Mouse (Mus musculus) intestine, postnatal 0 days (tissue): ENCODE data around the gene Ccdc102a. TPM values are rescaled to one million over a fixed set of nuclear protein-coding genes. Genes with fewer than 3 reads are reported as not detected.

Experiments
- ATAC-seq: fragments of 200-750 bp; cut with Nextera tagmentation; 2 replicates; pipeline ENCODE4 v1.8.0; 2017; ENCODE audit warnings: mild to moderate bottlenecking, moderate TSS enrichment, moderate library complexity
- H3K27ac ChIP-seq: fragments of 300-500 bp; sonication (generic); 2 replicates; pipeline ENCODE4 v1.5.1; 2014; ENCODE audit warnings: mild to moderate bottlenecking, low read depth, low read length, moderate library complexity
- H3K27me3 ChIP-seq: fragments of 300-500 bp; sonication (generic); replicated peaks from 2 replicates; pipeline ENCODE4 v1.6.1; 2014; ENCODE audit warnings: low read length, mixed read lengths; ENCODE audit not compliant: control insufficient read depth, insufficient read depth
- H3K36me3 ChIP-seq: fragments of 300-500 bp; sonication (generic); 2 replicates; pipeline ENCODE4 v1.6.1; 2014; ENCODE audit warnings: mild to moderate bottlenecking, moderate library complexity; ENCODE audit not compliant: control insufficient read depth, insufficient read depth
- H3K4me1 ChIP-seq: fragments of 300-500 bp; sonication (generic); replicated peaks from 2 replicates; pipeline ENCODE4 v1.6.1; 2014; ENCODE audit warnings: antibody characterized with exemption, low read length, mixed read lengths; ENCODE audit not compliant: control insufficient read depth, insufficient read depth
- H3K4me2 ChIP-seq: fragments of 300-500 bp; sonication (generic); replicated peaks from 2 replicates; pipeline ENCODE4 v1.6.1; 2014; ENCODE audit warnings: low read depth, mild to moderate bottlenecking, moderate library complexity
- H3K4me3 ChIP-seq: fragments of 300-500 bp; sonication (generic); 2 replicates; pipeline ENCODE4 v1.5.1; 2014; ENCODE audit warnings: low read depth, low read length
- H3K9ac ChIP-seq: fragments of 300-500 bp; sonication (generic); 2 replicates; pipeline ENCODE4 v1.6.1; 2014; ENCODE audit warnings: mild to moderate bottlenecking, low read depth, low read length
- H3K9me3 ChIP-seq: fragments of 300-500 bp; sonication (generic); 2 replicates; pipeline ENCODE4 v1.6.1; 2016; ENCODE audit warnings: mixed run types; ENCODE audit not compliant: control insufficient read depth
- CTCF ChIP-seq: sonication (generic); IDR thresholded peaks from 2 replicates; pipeline ENCODE4 v1.5.1; 2016; ENCODE audit warnings: low read depth, mild to moderate bottlenecking, control low read depth, antibody characterized with exemption, moderate library complexity
- WGBS: fragments of 180-500 bp; shearing (Covaris S2); extraction: QIAGEN DNeasy Blood & Tissue Kit; methylation state at CpG from one replicate; pipeline ENCODE4 v1.1.7; 2014; 5-methylcytosine and 5-hydroxymethylcytosine counted together
- polyA plus RNA-seq: library from polyadenylated mRNA; unstranded; fragments of >200 nt; fragmentation: Nextera tagmentation; extraction: Ambion mirVana; gene quantifications from 2 replicates; pipeline ENCODE4 v1.2.1, GENCODE M21; 2015

The Ccdc102a gene
- polyA plus RNA-seq, 1 experiment from 2014 or later = 7.7 TPM

DNA sequence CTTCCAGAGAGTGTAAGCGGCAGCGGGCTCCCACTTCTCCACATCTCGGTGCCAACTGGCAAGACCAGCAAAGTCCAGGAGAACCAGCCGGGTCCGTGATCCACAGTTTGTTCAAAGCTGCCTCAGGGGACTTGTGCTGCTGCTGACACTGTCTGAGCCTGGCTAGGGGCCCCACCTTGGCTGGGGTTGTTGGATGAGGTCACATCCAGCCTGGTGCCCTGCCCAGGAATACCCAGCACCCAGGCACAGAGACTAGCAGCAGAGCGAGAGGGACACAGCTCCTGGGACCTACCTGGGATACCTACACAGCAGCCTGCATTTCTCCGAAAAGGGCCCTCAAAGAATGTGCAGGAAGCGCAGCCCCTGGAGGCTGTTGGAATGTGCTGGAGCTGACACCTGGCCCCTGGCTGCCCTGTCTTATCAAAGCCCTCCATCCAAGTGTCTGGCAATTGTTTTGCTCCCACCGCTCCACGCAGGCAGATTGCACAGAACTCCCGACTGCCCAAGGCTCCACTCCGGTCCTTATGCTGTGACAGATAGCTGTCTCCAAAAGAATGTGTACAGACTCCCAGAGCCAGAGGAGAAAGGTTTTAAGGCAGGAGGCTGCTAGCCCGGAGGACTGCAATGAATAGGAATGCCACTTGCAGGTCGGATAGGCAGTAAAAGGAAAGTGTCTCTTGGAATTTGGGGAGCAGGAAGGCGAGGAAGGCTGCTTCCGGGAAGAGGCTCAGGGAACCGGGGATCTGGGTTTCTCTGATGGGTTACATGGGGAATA, 42.6 kb downstream of the Ccdc102a start:
- peak overlapping the region; percentile 78 for H3K4me3 ChIP-seq
- no peaks in the 10 kb centered on the region for H3K9me3 ChIP-seq
- peaks cover 6% of the 10 kb centered on the region; the same call in 1 of the 2 replicates for H3K4me1 ChIP-seq
- ATAC-seq = no peak
- TF ChIP-seq CTCF = no peak; the same call in 1 of the 2 replicates
- peak overlapping the region; percentile 95 for H3K27ac ChIP-seq
- no peaks in the 10 kb centered on the region for H3K36me3 ChIP-seq
- WGBS = 12% methylated on average over 17 of the region's 17 CpGs
- peak overlapping the region; percentile 91 for H3K4me2 ChIP-seq
- H3K27me3 ChIP-seq = no peaks in the 10 kb centered on the region
- H3K9ac ChIP-seq = peak overlapping the region; percentile 76

DNA sequence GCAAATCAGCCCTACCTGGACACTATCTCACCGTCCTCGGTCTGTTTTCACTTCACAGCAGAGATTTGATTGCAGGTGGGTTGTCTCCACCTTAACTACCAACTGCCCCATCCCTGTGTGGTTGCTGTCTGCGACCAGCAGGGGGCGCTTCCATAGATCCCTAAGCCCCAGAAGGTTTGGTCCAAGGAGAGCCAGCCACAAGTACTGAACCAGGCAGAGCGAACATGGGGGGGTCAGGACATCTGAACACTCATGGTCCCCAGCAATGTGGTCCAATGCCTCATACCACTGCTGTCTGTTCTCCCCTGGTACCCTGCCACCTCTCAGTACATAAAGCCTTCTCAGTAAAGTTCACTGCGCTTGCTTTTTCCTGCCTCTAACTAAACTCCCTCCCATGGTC, 43.5 kb downstream of the Ccdc102a start:
- Histone ChIP-seq H3K9me3 (no peaks in the 10 kb centered on the region), H3K9ac (peak overlapping the region; percentile 76; the same call in 1 of the 2 replicates), H3K27me3 (no peaks in the 10 kb centered on the region), H3K4me2 (peak overlapping the region; percentile 91), H3K27ac (peak overlapping the region; percentile 95), H3K36me3 (no peaks in the 10 kb centered on the region), H3K4me1 (peaks cover 10% of the 10 kb centered on the region), H3K4me3 (peak overlapping the region; percentile 78)
- TF ChIP-seq CTCF = peak; percentile 96
- WGBS = 9% methylated on average over 6 of the region's 6 CpGs
- no peak for ATAC-seq

DNA sequence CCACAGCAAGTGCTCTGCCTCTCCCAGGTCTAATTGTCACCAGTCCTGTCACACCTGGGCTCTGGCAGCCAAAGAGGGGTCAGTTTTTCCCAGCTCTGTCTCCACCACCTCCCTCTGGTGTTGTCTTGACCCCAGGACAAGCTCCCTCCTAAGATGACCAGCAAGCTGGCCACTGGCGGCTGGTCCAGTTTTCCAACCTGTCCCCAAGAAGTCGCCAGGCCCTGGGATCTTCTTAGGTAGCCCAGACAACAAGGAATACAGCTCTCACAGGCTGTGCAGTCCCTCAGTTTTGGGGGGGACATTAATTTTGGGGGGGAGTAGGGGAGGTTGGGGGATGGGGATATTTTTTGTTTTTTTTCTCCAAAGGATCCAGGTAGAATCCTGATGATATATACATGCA, 45.3 kb downstream of the Ccdc102a start:
- Histone ChIP-seq H3K9me3 (no peaks in the 10 kb centered on the region), H3K9ac (peak overlapping the region; percentile 43), H3K4me1 (peaks cover 16% of the 10 kb centered on the region), H3K4me2 (peak overlapping the region; percentile 91), H3K4me3 (peak overlapping the region; percentile 17), H3K27ac (peak overlapping the region; percentile 92), H3K27me3 (no peaks in the 10 kb centered on the region), H3K36me3 (peaks cover 4% of the 10 kb centered on the region)
- ATAC-seq = no peak
- no peak for TF ChIP-seq CTCF
- WGBS = 67% methylated on average over 2 of the region's 2 CpGs

DNA sequence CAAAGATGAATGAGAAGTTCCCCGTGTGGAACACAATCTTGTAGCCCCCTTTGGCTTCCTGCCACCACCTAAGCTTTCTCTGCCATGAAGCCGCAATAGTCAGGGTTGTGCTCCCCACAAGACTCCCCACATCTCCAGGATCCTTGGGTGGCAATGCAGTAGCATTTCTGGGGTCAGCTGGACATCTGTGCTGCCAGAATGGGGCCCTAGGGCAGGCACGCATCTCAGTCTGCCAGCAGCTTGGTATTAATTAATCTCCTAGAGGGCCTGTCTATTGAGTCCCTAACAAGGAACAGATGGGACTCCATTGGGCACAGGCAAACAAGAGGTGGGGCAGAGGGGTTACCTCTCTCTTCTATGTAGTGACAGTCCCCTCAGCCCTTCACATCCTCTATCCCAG, 45.7 kb downstream of the Ccdc102a start:
- peaks cover 16% of the 10 kb centered on the region for H3K4me1 ChIP-seq

DNA sequence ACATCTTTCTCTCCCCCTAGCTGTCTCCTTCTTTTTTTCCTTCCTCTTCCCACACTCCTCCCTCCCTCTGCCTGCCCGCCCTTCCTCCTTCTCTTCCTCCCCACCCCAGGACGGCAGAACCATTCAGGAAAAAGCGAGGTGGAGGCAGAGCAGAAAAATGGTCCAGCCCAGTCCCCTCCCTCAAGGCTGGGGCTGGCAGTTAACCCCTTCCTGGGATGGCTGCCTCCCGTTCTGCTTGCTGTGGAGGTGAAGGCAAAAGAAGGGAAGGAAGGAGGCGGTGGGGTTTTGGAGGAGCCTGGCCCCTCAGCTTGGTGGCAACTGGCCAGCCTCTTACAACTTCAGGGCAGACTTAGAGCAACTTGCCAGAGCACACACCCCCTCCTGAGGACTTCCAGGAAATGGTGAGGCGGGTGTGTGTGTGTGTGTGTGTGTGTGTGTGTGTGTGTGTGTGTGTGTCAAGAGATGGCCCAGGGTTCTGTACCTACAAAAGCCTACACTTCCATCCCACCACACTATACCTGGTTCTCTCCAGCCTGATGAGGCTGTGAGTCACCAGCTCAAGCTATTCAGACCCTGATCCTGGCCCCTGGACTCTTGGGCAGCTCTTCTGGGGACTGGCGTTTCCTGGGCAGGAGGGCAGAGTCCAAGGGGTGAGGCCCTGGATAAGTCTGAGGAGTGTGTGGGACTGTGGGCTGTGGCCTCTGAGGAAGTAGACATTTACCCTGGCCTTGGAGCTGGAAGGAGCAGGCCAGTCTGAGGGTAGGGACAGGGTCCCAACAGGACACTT, 46.6 kb downstream of the Ccdc102a start:
- peaks cover 16% of the 10 kb centered on the region for H3K36me3 ChIP-seq
- peak; percentile 90 for ATAC-seq
- WGBS = under 1% methylated on average over 7 of the region's 7 CpGs
- H3K9ac ChIP-seq = peak overlapping the region; percentile 51
- no peaks in the 10 kb centered on the region for H3K9me3 ChIP-seq
- H3K4me1 ChIP-seq = peaks cover 16% of the 10 kb centered on the region
- H3K4me2 ChIP-seq = peak overlapping the region; percentile 91
- H3K4me3 ChIP-seq = peak overlapping the region; percentile 50
- TF ChIP-seq CTCF = peak; percentile 34; the same call in 1 of the 2 replicates
- peak overlapping the region; percentile 92 for H3K27ac ChIP-seq
- H3K27me3 ChIP-seq = no peaks in the 10 kb centered on the region

More for the DNA sequence above, 45.7 kb downstream of the Ccdc102a start:
- 27% methylated on average over 3 of the region's 3 CpGs for WGBS
- H3K27me3 ChIP-seq = no peaks in the 10 kb centered on the region
- no peak for TF ChIP-seq CTCF
- peak overlapping the region; percentile 91 for H3K4me2 ChIP-seq
- H3K27ac ChIP-seq = peak overlapping the region; percentile 92
- peak overlapping the region; percentile 17 for H3K4me3 ChIP-seq
- H3K9me3 ChIP-seq = no peaks in the 10 kb centered on the region
- peaks cover 8% of the 10 kb centered on the region for H3K36me3 ChIP-seq
- H3K9ac ChIP-seq = peak overlapping the region; percentile 43
- ATAC-seq = no peak

DNA sequence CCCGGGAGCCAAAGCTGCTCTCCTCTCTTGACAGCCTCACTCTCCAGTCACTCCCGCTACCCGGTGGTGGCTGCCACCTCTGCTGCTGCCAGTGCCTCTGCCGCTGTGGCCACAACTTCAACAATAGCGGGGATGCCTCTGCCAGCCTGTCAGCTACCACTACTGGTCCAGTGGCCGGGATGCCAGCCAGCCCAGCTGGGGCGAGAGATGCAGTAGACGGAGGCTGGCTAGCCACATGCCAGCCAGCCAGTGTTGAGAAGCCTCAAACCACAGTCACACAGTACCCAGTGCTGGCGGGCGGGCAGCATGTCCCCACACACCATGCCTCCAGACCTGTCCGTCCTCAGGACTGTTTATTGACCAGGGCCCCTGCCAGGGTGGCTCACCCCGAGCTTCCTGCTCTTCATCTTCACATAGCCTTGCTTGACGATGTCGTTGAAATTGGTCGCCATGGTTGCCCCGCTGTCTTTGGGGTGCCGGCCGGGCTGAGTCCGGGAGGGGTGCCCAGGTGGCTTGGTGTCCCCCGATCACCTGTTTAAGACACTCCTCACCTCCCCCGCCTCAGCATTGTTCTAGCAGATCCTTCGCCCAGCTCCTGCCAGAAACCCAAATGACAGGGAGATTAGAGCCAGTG, 47.3 kb downstream of the Ccdc102a start:
- WGBS = 7% methylated on average over 22 of the region's 22 CpGs
- Histone ChIP-seq H3K9me3 (no peaks in the 10 kb centered on the region), H3K9ac (peak overlapping the region; percentile 51), H3K27me3 (no peaks in the 10 kb centered on the region), H3K4me2 (peak overlapping the region; percentile 91), H3K27ac (peak overlapping the region; percentile 92), H3K4me3 (peak overlapping the region; percentile 50), H3K36me3 (peaks cover 24% of the 10 kb centered on the region), H3K4me1 (peaks cover 16% of the 10 kb centered on the region)
- no peak for ATAC-seq
- no peak for TF ChIP-seq CTCF
